Mouse (Mus musculus) CH12.LX (cell line): ENCODE measurements around the gene Inpp5f. TPM values are rescaled to one million over a fixed set of nuclear protein-coding genes. Genes with fewer than 3 reads are reported as not detected.
"Not testable (repeated sequence)": the region's sequence is repeated elsewhere in the genome, so short reads cannot be mapped to it uniquely, and the experiment has no call there.

Experiments
- DNase-seq: peaks from one replicate; pipeline ENCODE4 v3.0.0-alpha.2; 2013; ENCODE audit errors: extremely low read depth
- H3K27ac ChIP-seq: 2 replicates; pipeline ENCODE4 v1.5.1; 2012; ENCODE audit warnings: low read depth, mild to moderate bottlenecking, control low read depth, moderate library complexity; ENCODE audit not compliant: insufficient read depth
- H3K27me3 ChIP-seq: replicated peaks from 2 replicates; pipeline ENCODE3; 2012; ENCODE audit warnings: inconsistent platforms
- H3K36me3 ChIP-seq, 2 experiments: replicated peaks in 1 of 2; 2 replicates each; pipeline versions ENCODE3 to v1.6.1; 2012; ENCODE audit warnings: inconsistent platforms in 1 of 2, low read length in 1 of 2, mild to moderate bottlenecking in 1 of 2, mixed read lengths in 1 of 2, moderate library complexity in 1 of 2; ENCODE audit not compliant: control insufficient read depth in 1 of 2, insufficient read depth in 1 of 2
- H3K4me1 ChIP-seq, 2 experiments: 2 replicates each; pipeline ENCODE4 v1.6.1; 2012; ENCODE audit warnings: inconsistent platforms in 1 of 2, moderate library complexity in 1 of 2; ENCODE audit not compliant: insufficient read depth in 2 of 2, control insufficient read depth in 1 of 2
- H3K4me2 ChIP-seq: 2 replicates; pipeline ENCODE4 v1.6.1; 2012; ENCODE audit warnings: low read depth, mild to moderate bottlenecking, control low read depth; ENCODE audit not compliant: poor library complexity, insufficient read depth, severe bottlenecking
- H3K4me3 ChIP-seq, 3 experiments: fragments of 150-350 bp in 1 of 3; sonication (generic) in 1 of 3; replicated peaks in 1 of 3; 2 replicates each; pipeline versions ENCODE3 to v1.5.1; 2011 to 2012; ENCODE audit warnings: low read depth in 2 of 3, low read length in 2 of 3, mild to moderate bottlenecking in 2 of 3, moderate library complexity in 2 of 3, control low read depth in 1 of 3, improper control_type of control experiment in 1 of 3, inconsistent platforms in 1 of 3, mixed read lengths in 1 of 3; ENCODE audit not compliant: poor library complexity in 1 of 3
- H3K79me2 ChIP-seq: replicated peaks from 2 replicates; pipeline ENCODE4 v1.6.1; 2012; ENCODE audit warnings: mild to moderate bottlenecking, moderate library complexity; ENCODE audit not compliant: control insufficient read depth, poor library complexity, insufficient read depth, severe bottlenecking; ENCODE audit errors: extremely low read depth
- H3K9ac ChIP-seq: 2 replicates; pipeline ENCODE4 v1.6.1; 2012; ENCODE audit warnings: low read depth, mild to moderate bottlenecking, control low read depth, moderate library complexity; ENCODE audit not compliant: insufficient read depth
- H3K9me3 ChIP-seq: replicated peaks from 2 replicates; pipeline ENCODE3; 2012; ENCODE audit warnings: low read length, inconsistent platforms, mixed read lengths
- CTCF ChIP-seq, 2 experiments: IDR thresholded peaks in 1 of 2; conservative IDR thresholded peaks in 1 of 2; 2 replicates each; pipeline ENCODE4 v1.5.1; 2011 to 2012; ENCODE audit warnings: low read depth in 2 of 2, low read length in 2 of 2, improper control_type of control experiment in 1 of 2, inconsistent platforms in 1 of 2, mild to moderate bottlenecking in 1 of 2, moderate library complexity in 1 of 2
- E2F4 ChIP-seq: IDR thresholded peaks from 2 replicates; pipeline ENCODE4 v1.6.1; 2011; ENCODE audit warnings: low read depth, low read length, improper control_type of control experiment; ENCODE audit not compliant: insufficient replicate concordance
- EP300 ChIP-seq: IDR thresholded peaks from 2 replicates; pipeline ENCODE4 v1.6.1; 2011; ENCODE audit warnings: low read length, improper control_type of control experiment
- ETS1 ChIP-seq: conservative IDR thresholded peaks from 2 replicates; pipeline ENCODE4 v1.6.1; 2012; ENCODE audit warnings: low read depth, mild to moderate bottlenecking, inconsistent platforms, low read length, improper control_type of control experiment, moderate library complexity
- KAT2A ChIP-seq: IDR thresholded peaks from 2 replicates; pipeline ENCODE4 v1.6.1; 2012; ENCODE audit warnings: low read length, improper control_type of control experiment, inconsistent platforms; ENCODE audit not compliant: insufficient replicate concordance
- MAZ ChIP-seq: IDR thresholded peaks from 2 replicates; pipeline ENCODE4 v1.6.1; 2012; ENCODE audit warnings: low read depth, mild to moderate bottlenecking, inconsistent platforms, low read length, improper control_type of control experiment, moderate library complexity
- MXI1 ChIP-seq: IDR thresholded peaks from 2 replicates; pipeline ENCODE4 v1.6.1; 2011; ENCODE audit warnings: mild to moderate bottlenecking, low read depth, low read length, improper control_type of control experiment
- MYC ChIP-seq: IDR thresholded peaks from 2 replicates; pipeline ENCODE4 v1.6.1; 2011; ENCODE audit warnings: low read depth, mild to moderate bottlenecking, improper control_type of control experiment, low read length
- NELFE ChIP-seq: IDR thresholded peaks from 2 replicates; pipeline ENCODE4 v1.6.1; 2011; ENCODE audit warnings: low read depth, low read length, improper control_type of control experiment
- PAX5 ChIP-seq: IDR thresholded peaks from 2 replicates; pipeline ENCODE4 v1.6.1; 2012; ENCODE audit warnings: low read length, inconsistent platforms, mixed read lengths
- POLR2AphosphoS2 ChIP-seq: IDR thresholded peaks from 2 replicates; pipeline ENCODE4 v1.6.1; 2011; ENCODE audit warnings: low read depth, low read length, improper control_type of control experiment
- RAD21 ChIP-seq: IDR thresholded peaks from 2 replicates; pipeline ENCODE4 v1.6.1; 2011; ENCODE audit warnings: low read depth, mild to moderate bottlenecking, low read length, improper control_type of control experiment, moderate library complexity
- SIN3A ChIP-seq: IDR thresholded peaks from 2 replicates; pipeline ENCODE4 v1.6.1; 2012; ENCODE audit warnings: low read length, improper control_type of control experiment, inconsistent platforms
- TBP ChIP-seq: conservative IDR thresholded peaks from 2 replicates; pipeline ENCODE4 v1.6.1; 2011; ENCODE audit warnings: low read depth, low read length, improper control_type of control experiment
- TCF12 ChIP-seq: IDR thresholded peaks from 2 replicates; pipeline ENCODE4 v1.6.1; 2014; ENCODE audit warnings: low read depth, mild to moderate bottlenecking, inconsistent platforms, low read length, improper control_type of control experiment
- UBTF ChIP-seq: IDR thresholded peaks from 2 replicates; pipeline ENCODE4 v1.6.1; 2012; ENCODE audit warnings: low read depth, mild to moderate bottlenecking, inconsistent platforms, low read length, improper control_type of control experiment, moderate library complexity
- USF2 ChIP-seq: conservative IDR thresholded peaks from 2 replicates; pipeline ENCODE4 v1.6.1; 2011; ENCODE audit warnings: low read depth, low read length, improper control_type of control experiment
- ZC3H11A ChIP-seq: IDR thresholded peaks from 2 replicates; pipeline ENCODE4 v1.6.1; 2012; ENCODE audit warnings: low read depth, mild to moderate bottlenecking, inconsistent platforms, low read length, improper control_type of control experiment
- ZKSCAN1 ChIP-seq: IDR thresholded peaks from 2 replicates; pipeline ENCODE4 v1.6.1; 2012; ENCODE audit warnings: low read depth, inconsistent platforms, low read length, improper control_type of control experiment, borderline replicate concordance
- ZMIZ1 ChIP-seq: IDR thresholded peaks from 2 replicates; pipeline ENCODE4 v1.6.1; 2012; ENCODE audit warnings: low read depth, mild to moderate bottlenecking, inconsistent platforms, low read length, improper control_type of control experiment
- ZNF384 ChIP-seq: IDR thresholded peaks from 2 replicates; pipeline ENCODE4 v1.6.1; 2012; ENCODE audit warnings: low read depth, low read length, improper control_type of control experiment, inconsistent platforms
- dilution Hi-C: fragments of 300-500 bp; cut with MboI; formaldehyde crosslinking; loops from 2 replicates; pipeline ENCODE4 v1.14.3; 2020; ENCODE audit warnings: low sequenced_read_pairs; ENCODE audit not compliant: extremely low pct_unique_long_range_greater_than_20kb, extremely low pct_ligation_motif_present
- in situ Hi-C: fragments of 300-500 bp; cut with MboI; formaldehyde crosslinking; loops from 3 replicates; pipeline ENCODE4 v1.14.3; 2019; ENCODE audit warnings: low sequenced_read_pairs, low pct_ligation_motif_present, low pct_unique_long_range_greater_than_20kb, mixed read lengths
- polyA plus RNA-seq: library from polyadenylated mRNA; unstranded; fragments of >175 nt; gene quantifications from 2 replicates; pipeline ENCODE4 v1.2.1, GENCODE M21; 2012; ENCODE audit warnings: low read depth; ENCODE audit not compliant: insufficient read length
- total RNA-seq, 2 experiments: library from RNA; depleted of rRNA; stranded (reverse); fragments of 300-350 nt in 1 of 2; fragments of >200 nt in 1 of 2; gene quantifications; 2 replicates each; pipeline ENCODE4 v1.2.3; 2012 to 2014

Gene Inpp5f
- total and polyA plus RNA-seq, 3 experiments = 4.0 to 6.2 (median 5.5) TPM

DNA sequence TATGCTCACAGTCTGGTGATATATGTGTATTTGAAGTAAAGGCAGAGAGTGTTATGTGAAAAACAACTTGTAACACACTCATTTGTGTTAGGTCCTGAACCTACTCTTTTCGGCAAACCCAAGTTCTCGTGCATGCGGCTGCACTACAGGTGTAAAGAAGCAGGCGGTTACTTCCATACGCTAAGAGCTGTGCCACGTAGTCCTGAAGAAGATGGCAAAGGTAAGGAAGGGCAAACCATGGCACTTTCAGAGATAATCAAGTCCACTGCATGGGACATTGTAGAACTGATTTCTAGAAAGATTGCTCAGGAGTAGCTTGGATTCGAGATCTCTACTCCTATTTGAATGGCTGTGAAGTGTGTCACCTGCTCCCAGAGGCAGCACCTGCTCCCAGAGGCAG is 81.0 kb downstream of the Inpp5f start:
- H3K27ac ChIP-seq = no peak overlapping the region
- H3K4me3 ChIP-seq = no peak overlapping the region
- no peaks in the 10 kb centered on the region for H3K9me3 ChIP-seq
- H3K36me3 ChIP-seq = peaks cover 14 to 50% of the 10 kb centered on the region in 2 experiments
- in situ Hi-C loops = no loop called here
- no peaks in the 10 kb centered on the region for H3K27me3 ChIP-seq
- TF ChIP-seq EP300 (no peak), CTCF (conservative IDR thresholded peaks at IDR 0.05 in 1 of 2, IDR thresholded peaks at IDR 0.05 in 1 of 2; ENCODE audit: low read depth in 2 of 2, low read length in 2 of 2) (no peak), POLR2AphosphoS2 (peak; percentile 71; the same call in 1 of the 2 replicates)
- no peak for DNase-seq
- H3K9ac ChIP-seq = no peak overlapping the region
- peaks cover 0 to 7% of the 10 kb centered on the region in 2 experiments; a peak in 1 of 4 replicates for H3K4me1 ChIP-seq
- H3K79me2 ChIP-seq = no peaks in the 10 kb centered on the region
- dilution Hi-C loops = no loop called here
- H3K4me2 ChIP-seq = no peak overlapping the region

DNA sequence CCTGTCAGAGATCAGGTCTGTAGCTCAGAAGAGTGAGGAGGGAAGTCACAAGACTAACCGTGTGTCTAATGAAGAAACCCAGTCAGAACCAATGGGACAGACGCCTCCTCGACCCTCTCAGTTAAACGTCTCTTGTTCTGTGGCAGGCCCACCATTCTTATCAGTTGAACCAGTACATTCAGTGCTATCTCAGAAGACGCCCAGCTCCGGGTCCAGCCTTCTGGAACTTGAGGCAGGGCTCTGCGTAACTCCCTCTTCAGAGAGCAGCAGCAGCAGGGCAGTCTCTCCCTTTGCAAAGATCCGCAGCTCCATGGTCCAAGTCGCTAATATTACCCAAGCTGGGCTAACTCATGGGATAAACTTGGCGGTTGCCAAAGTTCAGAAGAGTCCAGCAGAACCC is 83.7 kb downstream of the Inpp5f start:
- Histone ChIP-seq H3K27me3 (no peaks in the 10 kb centered on the region), H3K9me3 (no peaks in the 10 kb centered on the region), H3K4me1 (peaks cover 0 to 7% of the 10 kb centered on the region in 2 experiments; a peak in 1 of 4 replicates), H3K27ac (no peak overlapping the region), H3K4me2 (no peak overlapping the region), H3K79me2 (no peaks in the 10 kb centered on the region), H3K4me3 (no peak overlapping the region), H3K9ac (no peak overlapping the region), H3K36me3 (peaks cover 34 to 66% of the 10 kb centered on the region in 2 experiments)
- in situ Hi-C loops (loop anchor here (5.0 kb wide), 1 partner anchor 323 kb away; no protein-coding TSS in a partner anchor), dilution Hi-C loops (no loop called here)
- TF ChIP-seq NELFE (no peak), ZMIZ1 (no peak), ZNF384 (no peak), MXI1 (no peak), MAZ (no peak), EP300 (no peak), KAT2A (no peak), UBTF (no peak), ETS1 (no peak), PAX5 (no peak), MYC (no peak), USF2 (no peak), SIN3A (no peak), RAD21 (no peak), TBP (no peak), ZKSCAN1 (no peak), TCF12 (no peak), ZC3H11A (no peak), E2F4 (no peak)
- DNase-seq = no peak

DNA sequence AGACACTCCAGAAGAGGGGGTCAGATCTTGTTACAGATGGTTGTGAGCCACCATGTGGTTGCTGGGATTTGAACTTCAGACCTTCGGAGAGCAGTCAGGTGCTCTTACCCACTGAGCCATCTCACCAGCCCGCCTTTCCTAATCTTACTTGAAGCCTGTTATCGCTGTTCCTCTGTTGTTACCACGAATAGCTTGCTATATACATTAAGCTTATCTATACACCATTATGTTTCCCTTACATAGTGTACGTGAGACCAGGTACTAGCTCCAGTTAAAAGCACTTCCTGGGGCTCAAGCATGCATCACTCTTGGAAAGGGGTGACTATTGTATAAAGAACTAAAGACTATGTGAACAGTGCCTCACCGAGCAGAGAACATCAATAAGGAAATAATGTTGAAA is 88.8 kb downstream of the Inpp5f start:
- H3K36me3 ChIP-seq = peaks cover 62 to 92% of the 10 kb centered on the region in 2 experiments
- dilution Hi-C loops = not testable (repeated sequence)

More for the DNA sequence above, 88.8 kb downstream of the Inpp5f start:
- H3K4me2 ChIP-seq, H3K27ac ChIP-seq, H3K79me2 ChIP-seq, H3K4me1 ChIP-seq, H3K9me3 ChIP-seq, H3K4me3 ChIP-seq, DNase-seq, H3K27me3 ChIP-seq, H3K9ac ChIP-seq: not testable (repeated sequence)
- in situ Hi-C loops = loop anchor here (5.0 to 10.0 kb wide), 2 partner anchors 235 to 328 kb away; partner anchors contain the start of gene Tial1
